Mouse (Mus musculus) intestine, embryonic 16.5 days (tissue): ENCODE measurements at regions not wholly inside any gene's neighbourhood (a gene's known extent, or its start where the extent isn't known, plus 50 kb on each side); places are given as distances from the start of the nearest gene placed in this dataset.

ENCODE experiments used
- ATAC-seq: fragments of 200-750 bp; cut with Nextera tagmentation; 2 replicates; pipeline ENCODE4 v1.8.0; 2017; ENCODE audit warnings: moderate TSS enrichment, moderate library complexity
- H3K27ac ChIP-seq: fragments of 300-500 bp; sonication (generic); 2 replicates; pipeline ENCODE4 v1.5.1; 2014; ENCODE audit warnings: mild to moderate bottlenecking, low read length
- H3K27me3 ChIP-seq: fragments of 300-500 bp; sonication (generic); replicated peaks from 2 replicates; pipeline ENCODE4 v1.6.1; 2014; ENCODE audit warnings: low read length, control low read depth, mixed read lengths; ENCODE audit not compliant: control insufficient read depth, insufficient read depth
- H3K36me3 ChIP-seq: fragments of 300-500 bp; sonication (generic); 2 replicates; pipeline ENCODE4 v1.6.1; 2014; ENCODE audit warnings: low read length, control low read depth; ENCODE audit not compliant: control insufficient read depth, insufficient read depth
- H3K4me1 ChIP-seq: fragments of 300-500 bp; sonication (generic); 2 replicates; pipeline ENCODE4 v1.6.1; 2014; ENCODE audit warnings: low read length, control low read depth, mixed read lengths; ENCODE audit not compliant: control insufficient read depth, insufficient read depth
- H3K4me2 ChIP-seq: fragments of 300-500 bp; sonication (generic); 2 replicates; pipeline ENCODE4 v1.6.1; 2014; ENCODE audit warnings: low read depth, low read length, control low read depth
- H3K4me3 ChIP-seq: fragments of 300-500 bp; sonication (generic); 2 replicates; pipeline ENCODE4 v1.5.1; 2014; ENCODE audit warnings: mild to moderate bottlenecking, low read length
- H3K9ac ChIP-seq: fragments of 300-500 bp; sonication (generic); 2 replicates; pipeline ENCODE4 v1.6.1; 2014; ENCODE audit warnings: low read depth, low read length
- H3K9me3 ChIP-seq: fragments of 300-500 bp; sonication (generic); 2 replicates; pipeline ENCODE4 v1.6.1; 2016; ENCODE audit warnings: low read length, control low read depth; ENCODE audit not compliant: control insufficient read depth
- WGBS: fragments of 180-500 bp; shearing (Covaris S2); extraction: QIAGEN DNeasy Blood & Tissue Kit; methylation state at CpG from one replicate; pipeline ENCODE4 v1.1.7; 2014; 5-methylcytosine and 5-hydroxymethylcytosine counted together

DNA sequence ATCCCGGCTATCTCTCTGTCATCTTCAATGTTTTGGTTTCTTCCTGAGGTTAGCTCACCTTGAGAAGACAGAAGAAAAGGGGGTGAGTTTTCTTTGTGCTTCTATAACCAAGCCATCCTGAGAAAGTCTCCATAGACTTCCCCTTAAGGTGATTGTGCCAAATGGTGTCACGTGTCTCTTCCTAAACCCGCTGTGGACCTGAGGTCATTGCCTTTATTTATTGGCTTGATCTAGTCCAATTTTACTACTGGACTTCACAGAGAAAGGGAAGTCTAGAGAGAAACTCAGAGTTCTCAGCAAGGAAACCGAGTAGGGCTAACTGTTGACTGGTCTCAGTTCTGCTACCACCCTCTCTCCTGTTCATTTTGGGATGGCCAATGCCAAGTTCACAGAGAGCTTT lies 100.3 kb downstream of the Evx1 start:
- no peaks in the 10 kb centered on the region for H3K27me3 ChIP-seq
- no peak for ATAC-seq
- H3K4me3 ChIP-seq = no peak overlapping the region
- no peaks in the 10 kb centered on the region for H3K36me3 ChIP-seq
- 90% methylated on average over 4 of the region's 4 CpGs for WGBS
- H3K9ac ChIP-seq = no peak overlapping the region
- no peaks in the 10 kb centered on the region for H3K9me3 ChIP-seq
- peaks cover 16% of the 10 kb centered on the region for H3K4me1 ChIP-seq
- H3K4me2 ChIP-seq = no peak overlapping the region
- no peak overlapping the region for H3K27ac ChIP-seq

DNA sequence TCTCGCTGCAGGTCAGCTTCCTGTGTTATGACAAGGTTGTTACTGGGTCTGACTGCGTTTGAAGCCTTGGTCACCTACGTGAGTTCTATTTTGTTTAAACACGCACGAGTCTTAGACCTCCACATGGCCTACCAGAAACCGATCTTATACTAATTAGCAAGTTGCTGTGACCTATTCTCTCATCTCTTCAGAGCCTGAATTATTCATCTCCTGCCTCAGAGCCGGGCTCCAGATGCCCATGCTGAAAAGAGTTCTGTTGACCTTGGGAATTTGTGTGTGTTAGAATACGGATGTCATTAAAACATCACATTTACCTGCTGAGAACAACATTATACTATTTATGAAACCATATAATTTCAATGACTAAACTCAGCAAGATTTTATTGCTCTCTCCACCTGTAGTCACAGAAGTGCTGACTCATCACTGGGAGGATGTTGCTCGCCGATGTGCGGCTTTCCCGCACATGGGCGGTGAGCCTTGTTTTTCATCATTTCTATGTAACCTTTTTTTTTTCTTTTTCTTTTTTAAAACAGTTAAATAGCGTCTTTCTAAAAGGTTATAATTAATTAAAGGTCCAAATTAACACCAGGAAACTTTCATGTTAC lies 102.1 kb downstream of the Evx1 start:
- no peak overlapping the region for H3K4me3 ChIP-seq
- no peaks in the 10 kb centered on the region for H3K27me3 ChIP-seq
- H3K9ac ChIP-seq = no peak overlapping the region
- ATAC-seq = no peak
- no peak overlapping the region for H3K27ac ChIP-seq
- 85% methylated on average over 14 of the region's 14 CpGs for WGBS
- H3K9me3 ChIP-seq = no peaks in the 10 kb centered on the region
- no peaks in the 10 kb centered on the region for H3K36me3 ChIP-seq
- H3K4me1 ChIP-seq = peaks cover 20% of the 10 kb centered on the region
- H3K4me2 ChIP-seq = no peak overlapping the region

DNA sequence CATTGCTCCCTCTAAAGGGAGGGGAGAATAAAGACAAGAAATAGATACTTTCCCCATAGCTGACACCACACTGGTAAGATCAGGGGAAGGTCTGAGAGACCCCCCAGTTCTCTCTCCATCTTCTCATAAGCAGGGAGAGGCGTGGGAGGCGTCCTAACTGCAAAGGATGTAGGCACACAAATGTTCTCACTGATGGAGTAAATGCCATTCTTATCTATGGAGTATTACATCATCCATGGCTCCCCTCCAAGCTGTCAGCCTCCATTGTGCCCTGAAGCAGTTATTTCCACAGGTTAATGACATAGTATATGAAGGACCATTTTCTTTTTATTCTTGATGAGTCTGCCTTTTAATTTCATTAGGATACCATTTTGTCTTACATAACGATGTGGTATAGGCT lies 103.2 kb downstream of the Evx1 start:
- H3K9ac ChIP-seq = no peak overlapping the region
- H3K27ac ChIP-seq = no peak overlapping the region
- no peaks in the 10 kb centered on the region for H3K36me3 ChIP-seq
- H3K27me3 ChIP-seq = no peaks in the 10 kb centered on the region
- H3K4me3 ChIP-seq = no peak overlapping the region
- peaks cover 20% of the 10 kb centered on the region for H3K4me1 ChIP-seq
- no peaks in the 10 kb centered on the region for H3K9me3 ChIP-seq
- no peak; the same call in 1 of the 2 replicates for ATAC-seq
- no peak overlapping the region for H3K4me2 ChIP-seq
- 45% methylated on average over 3 of the region's 3 CpGs for whole genome bisulfite sequencing

DNA sequence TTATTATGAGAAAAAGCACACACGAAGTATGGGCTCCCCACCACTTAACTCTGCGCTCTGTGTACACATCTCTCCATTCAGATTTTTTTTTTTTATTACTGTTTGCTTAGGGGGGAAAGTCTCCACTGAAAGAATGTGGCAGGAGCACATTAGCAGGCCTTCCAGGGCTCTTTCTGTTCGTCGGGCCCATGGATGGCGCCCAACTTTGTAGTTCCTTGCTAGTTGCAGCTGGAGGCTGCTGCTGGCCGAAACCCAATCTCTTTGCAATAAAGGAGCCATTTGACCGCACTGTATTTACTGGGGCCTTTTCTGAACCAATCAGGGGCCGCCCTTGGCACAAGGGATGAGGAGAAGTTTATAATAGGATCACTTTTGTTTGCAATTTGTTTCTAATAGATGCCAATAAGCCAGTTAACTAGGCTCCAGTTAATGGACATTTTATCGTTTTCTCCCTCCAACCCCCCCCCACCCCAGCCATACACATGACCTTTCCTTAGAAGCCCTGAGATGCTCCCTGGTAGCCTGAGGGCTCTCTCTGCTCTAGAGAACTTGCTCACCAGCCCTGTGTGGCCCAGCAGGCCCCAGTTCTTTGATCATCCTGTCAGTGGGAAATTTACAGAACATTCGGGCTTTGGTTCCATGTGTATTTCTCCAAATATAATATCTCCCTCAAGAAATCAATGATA lies 104.3 kb downstream of the Evx1 start:
- H3K4me2 ChIP-seq = peak overlapping the region; percentile 36; the same call in 1 of the 2 replicates
- WGBS = 22% methylated on average over 10 of the region's 10 CpGs
- H3K4me3 ChIP-seq = no peak overlapping the region
- no peaks in the 10 kb centered on the region for H3K9me3 ChIP-seq
- no peaks in the 10 kb centered on the region for H3K27me3 ChIP-seq
- no peak overlapping the region for H3K9ac ChIP-seq
- H3K36me3 ChIP-seq = no peaks in the 10 kb centered on the region
- peak; percentile 80 for ATAC-seq
- peak overlapping the region; percentile 60 for H3K27ac ChIP-seq
- H3K4me1 ChIP-seq = peaks cover 20% of the 10 kb centered on the region

DNA sequence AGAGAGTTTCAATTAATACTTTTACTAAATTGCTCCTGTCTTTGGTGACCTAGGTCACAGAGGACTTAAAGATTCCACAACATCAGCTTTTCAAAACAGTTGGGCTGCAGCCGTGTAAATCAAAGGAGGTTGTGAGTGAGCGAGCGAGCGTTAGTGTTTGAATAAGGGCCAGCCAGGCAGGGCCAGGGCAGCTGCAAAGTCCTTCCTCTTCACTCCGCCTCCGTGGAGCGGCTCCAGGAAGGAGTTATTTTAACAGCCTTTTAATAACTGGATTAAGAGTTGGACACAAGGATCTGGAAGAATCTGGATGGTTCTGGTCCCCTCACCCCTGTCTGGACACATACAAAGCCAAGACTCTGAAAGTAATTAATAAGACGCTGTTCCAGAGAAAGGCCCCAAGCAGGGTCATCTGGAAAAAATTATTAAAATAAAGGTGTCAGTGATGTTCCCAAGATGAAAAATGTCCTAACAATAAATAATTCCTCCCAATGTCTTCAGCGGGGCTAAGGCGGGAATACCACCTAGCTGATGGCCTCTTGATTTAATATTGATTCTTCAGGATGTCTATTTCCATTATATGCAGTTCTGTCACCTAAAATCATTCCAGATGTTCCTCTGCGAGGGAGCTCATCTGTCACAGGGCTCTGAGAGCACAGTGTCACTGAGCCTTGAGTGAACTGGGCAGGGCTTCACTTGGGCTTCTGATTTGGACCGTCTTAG lies 105.3 kb downstream of the Evx1 start:
- H3K36me3 ChIP-seq = no peaks in the 10 kb centered on the region
- no peak overlapping the region for H3K4me3 ChIP-seq
- peaks cover 20% of the 10 kb centered on the region for H3K4me1 ChIP-seq
- H3K9ac ChIP-seq = no peak overlapping the region
- ATAC-seq = peak; percentile 74
- H3K27me3 ChIP-seq = no peaks in the 10 kb centered on the region
- 30% methylated on average over 12 of the region's 12 CpGs for WGBS
- peak overlapping the region; percentile 36; the same call in 1 of the 2 replicates for H3K27ac ChIP-seq
- H3K9me3 ChIP-seq = no peaks in the 10 kb centered on the region
- H3K4me2 ChIP-seq = no peak overlapping the region

DNA sequence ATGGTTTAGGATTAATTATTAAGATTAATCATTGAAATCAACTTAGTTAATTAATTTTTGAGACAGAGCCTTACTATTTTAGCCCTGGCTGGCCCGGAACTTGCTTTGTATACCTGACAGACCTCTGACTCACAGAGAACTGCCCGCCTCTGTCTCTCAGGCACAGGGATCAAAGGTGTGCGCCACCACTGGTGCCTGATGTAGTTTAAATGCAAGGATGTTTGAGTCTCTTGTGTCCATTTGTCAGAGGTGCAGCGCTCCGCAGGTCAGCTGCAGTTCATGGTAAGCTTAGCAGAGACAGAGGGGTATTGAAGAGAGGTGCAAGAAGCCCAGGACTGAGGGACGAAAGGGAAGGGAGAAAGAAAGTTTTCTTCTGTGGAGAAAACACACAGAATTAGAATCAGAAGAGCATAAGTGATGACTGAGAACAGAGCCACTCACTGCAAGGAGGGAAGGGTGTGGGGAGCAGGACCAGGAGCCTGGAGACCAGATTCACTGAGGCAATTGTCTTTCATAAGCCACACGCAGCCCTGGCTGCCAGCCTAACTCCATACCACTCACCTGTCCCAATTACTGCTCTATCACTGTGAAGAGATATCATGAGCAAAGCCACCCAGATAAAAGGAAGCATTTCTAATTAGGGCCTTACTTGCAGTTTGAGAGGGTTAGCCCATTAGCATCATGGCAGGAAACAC lies 107.1 kb downstream of the Evx1 start:
- Histone ChIP-seq H3K4me2 (no peak overlapping the region), H3K27me3 (no peaks in the 10 kb centered on the region), H3K36me3 (no peaks in the 10 kb centered on the region), H3K9me3 (no peaks in the 10 kb centered on the region), H3K9ac (no peak overlapping the region), H3K4me3 (no peak overlapping the region), H3K4me1 (peaks cover 20% of the 10 kb centered on the region), H3K27ac (no peak overlapping the region)
- no peak for ATAC-seq
- 86% methylated on average over 7 of the region's 7 CpGs for WGBS

DNA sequence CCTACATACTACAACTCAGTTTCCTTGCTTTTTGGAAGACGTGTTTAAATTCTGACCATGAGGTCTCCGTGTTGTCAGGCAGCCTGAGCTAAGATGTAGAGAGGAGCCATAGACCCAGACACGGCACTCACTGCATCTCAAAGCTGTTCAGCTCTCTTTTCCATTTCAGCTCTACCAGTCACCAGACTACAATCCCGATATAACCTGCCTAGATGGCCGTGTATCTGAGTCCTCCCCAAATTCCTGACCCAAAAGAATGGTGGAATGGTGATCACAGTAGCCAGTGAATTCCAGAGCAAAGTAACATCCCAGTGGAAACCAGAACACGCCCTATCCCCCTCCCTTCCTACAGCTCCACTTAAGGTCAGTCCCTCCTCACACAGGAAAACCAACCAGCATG lies 108.5 kb downstream of the Evx1 start:
- H3K4me3 ChIP-seq = no peak overlapping the region
- H3K4me2 ChIP-seq = no peak overlapping the region
- H3K27me3 ChIP-seq = no peaks in the 10 kb centered on the region
- H3K4me1 ChIP-seq = peaks cover 16% of the 10 kb centered on the region
- H3K9ac ChIP-seq = no peak overlapping the region
- no peak overlapping the region for H3K27ac ChIP-seq
- no peaks in the 10 kb centered on the region for H3K36me3 ChIP-seq
- no peak for ATAC-seq
- WGBS = 90% methylated on average over 6 of the region's 6 CpGs
- no peaks in the 10 kb centered on the region for H3K9me3 ChIP-seq

DNA sequence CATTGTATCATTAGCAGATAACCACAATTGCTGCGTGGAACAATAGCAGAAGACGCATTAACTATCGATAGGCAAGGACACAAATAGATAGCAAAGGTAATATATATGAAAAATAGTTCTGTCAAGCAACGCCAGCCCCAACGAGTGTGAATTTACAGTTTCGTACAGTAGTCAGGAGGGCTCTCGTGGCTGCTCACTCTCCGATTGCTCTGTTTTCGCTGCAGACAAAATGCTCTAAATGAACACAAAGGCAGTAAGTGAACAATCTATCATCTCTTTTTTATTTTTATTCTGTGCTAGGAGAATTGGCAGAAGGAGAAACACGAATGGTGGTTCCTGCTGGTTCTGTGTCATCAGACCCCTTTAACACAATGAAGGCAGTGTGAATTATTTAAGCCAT lies 109.4 kb downstream of the Evx1 start:
- Histone ChIP-seq H3K27ac (no peak overlapping the region), H3K4me2 (no peak overlapping the region), H3K9me3 (no peaks in the 10 kb centered on the region), H3K4me1 (peaks cover 9% of the 10 kb centered on the region), H3K4me3 (no peak overlapping the region), H3K9ac (no peak overlapping the region), H3K36me3 (no peaks in the 10 kb centered on the region), H3K27me3 (no peaks in the 10 kb centered on the region)
- 62% methylated on average over 10 of the region's 10 CpGs for WGBS
- ATAC-seq = no peak

DNA sequence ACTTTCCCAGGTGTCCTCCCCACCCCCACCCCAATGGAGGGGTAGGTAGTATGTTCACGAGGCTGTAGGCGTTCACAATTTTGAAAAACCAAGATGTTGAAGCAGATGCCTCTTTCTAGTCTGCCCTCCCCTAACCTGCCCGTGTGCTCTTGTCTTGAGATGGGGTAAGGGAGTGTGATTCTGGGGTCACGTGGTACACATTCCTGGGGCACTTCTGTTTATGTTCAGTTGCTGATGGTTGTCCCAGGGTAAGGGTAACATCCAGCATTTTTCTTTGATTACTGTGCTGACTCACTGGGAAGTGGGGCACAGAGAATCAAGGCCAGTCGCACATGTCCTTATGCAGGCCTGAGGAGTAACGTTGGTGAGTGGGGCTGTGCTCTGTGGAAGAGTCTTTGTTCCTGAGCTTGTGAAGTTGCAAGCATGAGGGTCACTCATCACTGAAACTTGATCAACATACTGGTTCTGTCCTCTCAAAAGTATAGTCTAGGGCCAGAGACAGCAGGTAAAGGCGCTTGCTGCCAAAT lies 110.3 kb downstream of the Evx1 start:
- no peak overlapping the region for H3K4me3 ChIP-seq
- no peaks in the 10 kb centered on the region for H3K27me3 ChIP-seq
- H3K4me2 ChIP-seq = no peak overlapping the region
- H3K9ac ChIP-seq = no peak overlapping the region
- WGBS = 70% methylated on average over 7 of the region's 7 CpGs
- H3K36me3 ChIP-seq = no peaks in the 10 kb centered on the region
- peaks cover 4% of the 10 kb centered on the region for H3K4me1 ChIP-seq
- H3K27ac ChIP-seq = no peak overlapping the region
- ATAC-seq = no peak
- no peaks in the 10 kb centered on the region for H3K9me3 ChIP-seq
